Mouse (Mus musculus) regulatory T cell (primary cell): ENCODE measurements around the gene Otud6a.
"Not testable (repeated sequence)": the region's sequence is repeated elsewhere in the genome, so short reads cannot be mapped to it uniquely, and the experiment has no call there.

Experiments
- in situ Hi-C: fragments of 300-600 bp; cut with MboI, MseI; formaldehyde crosslinking; loops from one replicate; pipeline ENCODE4 v1.15.1; 2025; ENCODE audit warnings: high pct_unique_total_duplicates

Gene Otud6a

DNA sequence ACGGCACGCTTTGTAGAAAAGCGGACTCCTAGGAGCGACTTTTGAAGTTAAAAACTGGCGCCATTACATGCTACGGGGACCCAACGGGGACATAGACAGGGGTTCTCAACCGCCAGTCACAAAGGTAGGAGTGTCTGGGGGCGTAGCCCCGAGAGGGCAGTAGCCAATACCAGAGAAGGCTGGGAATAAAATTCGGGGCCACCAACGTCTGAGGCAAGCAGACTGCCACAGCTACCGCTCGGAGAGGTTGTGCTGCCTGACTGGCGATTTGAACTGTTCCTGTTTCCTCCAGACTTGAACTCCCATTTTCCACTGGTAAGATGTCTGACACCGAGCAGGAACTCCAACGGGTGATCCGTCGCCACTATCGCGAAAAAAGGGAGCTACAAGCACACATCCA is at the start of gene Otud6a:
Gene Otud6a, plus strand, starts transcription at position 321 of the 400 bp plus-strand sequence.
- in situ Hi-C loops = no loop called here

DNA sequence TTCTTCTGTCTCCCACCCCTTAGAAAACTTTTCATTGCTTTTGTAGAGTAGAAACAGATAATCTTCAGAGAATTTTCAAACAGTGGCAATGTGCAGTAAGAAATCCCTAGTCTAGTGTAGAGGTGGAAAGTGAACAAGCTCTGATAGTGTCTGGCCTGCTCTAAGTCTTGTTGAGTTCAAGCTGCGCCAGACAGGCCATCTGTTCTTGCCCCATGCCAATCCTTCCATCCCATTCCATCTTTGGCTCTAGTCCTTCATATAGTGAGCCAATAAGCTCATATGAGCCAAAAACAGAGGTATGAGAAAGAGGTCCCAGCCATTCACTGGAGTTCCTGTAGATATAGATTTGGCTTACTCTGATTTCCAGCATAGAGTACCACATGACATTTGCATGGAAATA is 38.9 kb upstream of the Otud6a start:
- in situ Hi-C loops = no loop called here

DNA sequence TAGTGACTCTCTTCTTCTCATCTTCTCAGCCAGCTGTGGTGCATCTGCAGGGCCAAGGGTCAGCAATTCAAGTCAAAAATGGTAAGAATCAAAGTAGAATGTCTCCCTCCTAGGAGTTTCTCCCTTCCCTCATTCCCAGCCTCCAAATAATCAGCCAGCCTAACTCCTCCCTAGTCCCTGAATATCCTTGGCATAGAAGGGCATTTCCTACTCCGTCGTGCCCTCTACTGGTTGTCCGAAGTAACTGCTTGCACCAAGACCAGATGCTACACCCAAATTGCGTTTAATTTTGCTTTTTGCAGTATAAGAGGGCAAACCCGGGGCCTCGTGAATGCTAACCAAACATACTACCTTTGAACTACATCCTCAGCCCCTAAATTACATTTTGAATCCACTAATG is 36.5 kb upstream of the Otud6a start:
- in situ Hi-C loops = no loop called here

DNA sequence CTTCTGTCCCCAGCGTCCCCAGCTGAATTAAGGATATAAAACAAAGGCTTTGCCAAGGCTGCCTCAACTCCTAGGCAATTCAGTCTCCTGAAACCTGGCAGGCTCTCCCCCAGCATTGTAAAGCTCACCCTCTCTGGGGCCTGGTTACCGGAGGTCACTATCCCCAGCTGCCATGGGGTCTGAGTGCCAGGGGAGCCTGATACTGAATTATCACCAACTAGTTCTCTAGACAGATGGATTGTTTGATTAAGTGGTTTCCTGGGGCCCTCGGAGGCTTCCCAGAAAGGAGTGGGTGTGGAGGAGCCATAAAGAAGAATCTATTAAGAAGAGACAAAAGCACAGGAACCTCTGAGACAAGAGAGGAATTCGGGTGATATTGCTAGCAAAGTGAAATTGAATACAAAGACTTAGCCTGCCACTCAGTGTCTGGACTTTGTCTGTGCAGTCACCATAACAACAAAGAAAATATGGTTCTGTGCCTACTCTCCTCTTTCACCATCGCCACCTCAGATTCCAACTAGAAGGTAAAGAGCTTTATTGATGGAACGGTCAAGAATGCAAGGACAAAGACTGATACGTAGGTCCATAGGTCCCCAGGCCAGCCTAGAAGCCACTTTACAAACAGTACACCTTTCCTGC is 34.5 kb upstream of the Otud6a start:
- in situ Hi-C loops = no loop called here

DNA sequence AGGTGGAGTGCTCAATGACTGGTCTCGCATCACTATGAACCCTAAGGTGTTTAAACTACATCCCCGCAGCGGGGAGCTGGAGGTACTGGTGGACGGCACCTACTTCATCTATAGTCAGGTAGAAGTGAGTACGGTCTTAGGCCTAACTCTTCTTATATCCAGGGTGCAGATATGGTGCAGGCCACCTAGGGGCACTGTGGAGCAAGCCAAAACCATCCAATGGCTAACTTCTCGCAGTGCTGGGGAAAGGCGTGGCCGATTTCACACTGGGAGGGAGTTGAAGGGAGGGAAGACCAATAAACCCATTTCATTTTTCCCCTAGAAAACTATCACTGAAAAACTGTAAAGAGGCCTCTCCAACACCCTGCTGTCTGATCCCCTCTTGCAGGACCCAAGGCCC is 33.8 kb upstream of the Otud6a start:
- in situ Hi-C loops = no loop called here

DNA sequence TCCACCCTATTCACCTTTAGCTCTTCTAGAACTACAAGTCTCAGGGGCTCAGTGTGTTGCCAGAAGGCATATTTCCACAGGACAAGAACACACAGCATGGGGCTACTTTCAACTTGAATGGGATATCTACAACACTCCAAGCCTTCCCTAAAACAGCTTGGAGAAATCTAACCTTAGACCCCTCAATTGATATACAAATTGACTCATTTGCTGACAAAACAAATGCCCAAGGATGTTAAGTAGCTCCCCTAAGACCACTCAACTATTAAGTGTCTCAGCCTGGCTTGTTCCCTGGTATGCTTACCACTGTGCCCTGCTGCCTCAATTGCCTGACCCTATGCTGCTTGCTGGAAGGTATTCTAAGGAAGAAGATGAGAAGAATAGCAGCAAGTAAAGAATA is 27.9 kb upstream of the Otud6a start:
- in situ Hi-C loops = no loop called here

DNA sequence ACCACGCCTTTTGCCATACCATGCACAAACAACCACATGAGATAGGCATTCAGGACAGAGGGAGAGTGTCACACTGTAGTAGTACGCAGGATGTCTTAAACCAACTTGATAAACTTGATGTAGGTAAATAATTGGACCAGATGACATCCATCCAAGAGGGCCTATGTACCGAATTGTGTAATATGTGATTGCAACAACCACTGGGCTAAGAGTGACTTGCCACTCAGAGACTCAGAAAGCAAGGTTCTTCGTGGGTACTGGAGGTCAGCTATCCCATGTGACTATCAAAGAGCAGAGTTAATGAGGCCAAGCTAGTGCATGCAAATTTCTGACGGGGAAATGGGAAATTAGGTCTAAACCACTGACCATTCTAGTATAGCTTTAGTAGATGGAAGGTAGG is 27.2 kb upstream of the Otud6a start:
- in situ Hi-C loops = no loop called here

DNA sequence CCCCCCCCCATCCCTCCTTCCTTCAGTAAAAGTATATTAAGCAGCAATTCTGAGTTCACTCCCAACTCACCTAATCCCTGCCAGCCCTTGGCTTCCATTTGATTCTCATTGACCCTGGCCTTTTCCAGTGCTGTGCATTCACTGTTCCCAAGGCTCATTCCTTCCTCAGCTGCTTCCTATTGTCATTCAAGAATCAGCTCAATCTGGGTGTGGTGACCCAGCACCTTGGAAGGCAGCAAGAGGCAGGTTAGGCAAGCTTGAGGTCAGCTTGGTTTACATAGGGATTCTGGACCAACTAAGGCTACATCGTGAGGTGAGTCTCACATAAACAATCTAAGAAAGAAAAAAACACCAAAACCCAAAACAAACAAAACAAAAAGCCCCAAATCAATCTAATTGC is 19.6 kb upstream of the Otud6a start:
- in situ Hi-C loops = no loop called here

DNA sequence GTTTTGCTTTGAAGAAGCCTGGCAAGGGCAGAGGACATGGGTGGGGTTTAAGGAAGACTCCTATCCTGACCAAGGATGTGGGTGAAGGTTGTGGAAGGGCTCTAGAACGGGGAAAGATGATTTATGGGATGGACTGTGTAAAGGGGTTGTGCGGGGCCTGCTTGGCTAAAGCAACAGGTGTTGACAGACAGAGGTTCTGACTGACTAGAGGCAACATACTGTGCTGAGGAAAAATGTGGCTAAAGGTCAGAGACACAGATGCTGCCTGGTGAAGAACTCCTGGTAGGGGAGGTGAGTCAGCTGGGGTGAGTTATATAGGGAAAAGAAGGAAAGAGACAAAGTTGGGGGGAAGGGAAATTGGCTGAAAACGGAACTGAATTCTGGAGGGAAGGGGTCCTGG is 3.5 kb downstream of the Otud6a start:
- in situ Hi-C loops = no loop called here

DNA sequence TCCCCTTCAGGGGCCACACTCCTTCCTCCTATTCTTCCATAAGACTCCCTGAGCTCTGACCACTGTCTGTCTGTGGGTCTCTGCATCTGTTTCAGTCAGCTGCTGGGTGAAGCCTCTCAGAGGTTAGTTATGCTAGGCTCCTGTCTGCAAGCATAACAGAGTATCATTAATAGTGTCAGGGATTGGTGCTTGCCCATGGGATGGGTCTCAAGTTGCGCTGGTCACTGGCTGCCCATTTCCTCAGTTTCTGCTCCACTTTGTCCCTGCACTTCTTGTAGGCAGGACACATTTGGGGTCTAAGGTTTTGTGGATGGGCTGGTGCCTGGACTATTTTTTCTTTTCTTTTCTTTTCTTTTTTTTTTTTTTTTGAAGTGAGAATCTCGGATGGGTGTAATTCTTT is 13.8 kb downstream of the Otud6a start, which contains the start of gene Awat2:
Gene Awat2, minus strand, starts transcription at position 101 of the 400 bp plus-strand sequence.
- in situ Hi-C loops = not testable (repeated sequence)

DNA sequence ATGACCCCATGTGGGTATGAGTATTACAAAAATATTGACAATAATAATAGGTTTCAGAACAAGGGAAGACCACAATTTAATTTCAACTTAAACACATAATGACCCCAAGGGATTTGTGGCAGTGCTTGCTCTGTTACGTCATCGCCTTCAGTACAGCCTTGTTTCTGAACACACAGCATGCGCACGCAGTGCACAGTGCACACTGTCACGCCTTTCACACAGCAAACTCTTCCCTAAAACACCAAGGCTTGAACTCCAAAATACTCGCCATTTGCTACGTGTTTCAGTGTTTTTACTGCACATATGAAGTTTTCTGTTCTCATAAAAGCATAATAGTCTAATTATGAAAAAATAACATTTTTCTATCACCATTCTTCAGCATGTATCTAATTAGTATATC is 14.7 kb downstream of the Otud6a start:
- in situ Hi-C loops = no loop called here

DNA sequence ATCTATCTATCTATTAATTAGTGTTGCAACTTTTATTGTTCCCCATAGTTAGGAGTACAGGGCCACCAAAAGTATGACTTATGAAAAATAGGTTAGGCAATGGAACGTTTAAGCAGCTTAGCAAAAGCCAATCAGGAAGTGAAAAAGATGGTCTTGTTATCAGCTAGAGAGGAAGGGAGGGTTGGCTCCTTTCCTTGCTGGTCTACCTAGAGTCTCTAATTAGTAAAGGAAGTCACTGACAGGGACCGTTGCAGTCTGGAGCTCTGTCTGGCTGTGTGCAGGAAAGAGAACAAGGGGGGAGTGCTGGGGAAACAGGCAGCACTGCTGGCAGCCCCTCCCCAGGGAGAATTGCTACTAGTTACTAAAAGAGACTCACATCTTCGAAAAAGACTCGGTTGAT is 39.2 kb downstream of the Otud6a start:
- in situ Hi-C loops = no loop called here

DNA sequence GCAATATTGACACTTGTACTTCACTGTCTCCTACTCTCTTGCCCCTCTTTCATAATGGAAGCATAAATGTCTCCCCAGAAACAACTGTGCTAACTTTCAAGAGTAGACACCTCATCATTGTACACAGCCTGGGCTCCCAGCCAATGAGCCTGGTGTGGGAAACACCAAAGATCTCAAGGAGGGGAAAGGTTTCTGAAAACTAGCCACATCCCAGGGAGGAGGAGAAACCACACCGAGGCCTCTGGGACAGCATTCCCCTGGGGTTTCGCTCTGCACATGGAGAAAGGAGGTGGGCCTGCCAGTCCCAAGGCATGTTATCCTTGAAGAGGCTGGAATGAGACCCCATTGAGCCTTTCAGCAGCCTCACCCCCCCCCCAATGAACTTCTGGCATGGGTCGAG is 41.3 kb downstream of the Otud6a start:
- in situ Hi-C loops = no loop called here

DNA sequence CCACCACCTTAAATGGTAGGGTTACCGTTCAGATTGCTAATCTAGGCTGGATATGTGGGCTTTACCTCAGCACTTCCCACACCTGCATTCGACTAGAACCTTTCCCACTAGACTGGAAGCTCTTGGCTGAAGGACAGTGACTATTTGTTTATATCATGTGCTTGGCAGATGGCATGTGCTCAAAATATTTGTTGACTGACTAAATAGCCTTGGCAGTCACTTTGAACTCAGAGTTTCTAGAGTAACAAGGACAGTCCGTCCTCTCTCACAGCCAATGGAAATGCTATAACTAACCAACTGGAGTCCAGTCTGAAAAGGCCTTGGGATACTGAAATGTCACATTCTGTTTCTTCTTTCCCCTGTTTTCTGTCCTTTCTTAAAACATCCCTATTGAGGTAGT is 42.7 kb downstream of the Otud6a start:
- in situ Hi-C loops = no loop called here

DNA sequence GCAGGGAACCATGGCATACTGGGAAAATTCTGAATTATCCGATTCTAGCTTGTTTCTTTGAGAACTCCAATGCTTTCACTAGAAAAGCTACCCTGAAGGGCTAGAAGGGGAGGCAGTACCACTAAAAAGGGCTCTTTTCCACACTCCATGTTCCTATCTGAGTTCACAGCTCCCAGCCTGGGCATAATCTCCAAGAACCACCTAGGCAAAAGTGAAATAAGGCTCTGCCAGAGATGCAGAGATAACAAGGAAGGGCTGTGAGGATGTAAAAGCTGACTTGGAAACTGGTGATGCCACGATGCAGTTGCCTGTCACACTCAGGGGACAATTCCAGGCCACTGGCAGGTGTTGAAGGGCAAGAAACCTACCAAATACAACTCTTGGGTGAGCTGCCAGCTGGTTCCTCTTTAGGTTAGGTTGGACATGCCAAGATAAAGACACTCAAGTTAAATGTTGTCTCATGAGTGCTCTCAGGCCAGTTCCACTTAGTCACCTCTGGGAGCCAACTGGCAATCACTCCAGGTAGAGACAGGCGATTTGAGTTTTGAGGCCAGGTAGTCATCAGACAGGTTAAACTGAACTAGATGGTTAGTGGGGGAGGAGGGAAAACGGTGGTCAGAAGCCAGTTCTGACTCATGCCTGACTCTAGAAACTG is 46.9 kb downstream of the Otud6a start:
- in situ Hi-C loops = no loop called here
